Mouse (Mus musculus) G1E (cell line): ENCODE data around the gene Apbb2.

Source experiments
- CTCF ChIP-seq: IDR thresholded peaks from 2 replicates; pipeline ENCODE4 v1.5.1; 2012; ENCODE audit warnings: low read depth, low read length, inconsistent platforms, mixed read lengths
- POLR2AphosphoS5 ChIP-seq: IDR thresholded peaks from 2 replicates; pipeline ENCODE4 v1.6.1; 2012; ENCODE audit warnings: low read depth, low read length, inconsistent platforms; ENCODE audit not compliant: insufficient replicate concordance

DNA sequence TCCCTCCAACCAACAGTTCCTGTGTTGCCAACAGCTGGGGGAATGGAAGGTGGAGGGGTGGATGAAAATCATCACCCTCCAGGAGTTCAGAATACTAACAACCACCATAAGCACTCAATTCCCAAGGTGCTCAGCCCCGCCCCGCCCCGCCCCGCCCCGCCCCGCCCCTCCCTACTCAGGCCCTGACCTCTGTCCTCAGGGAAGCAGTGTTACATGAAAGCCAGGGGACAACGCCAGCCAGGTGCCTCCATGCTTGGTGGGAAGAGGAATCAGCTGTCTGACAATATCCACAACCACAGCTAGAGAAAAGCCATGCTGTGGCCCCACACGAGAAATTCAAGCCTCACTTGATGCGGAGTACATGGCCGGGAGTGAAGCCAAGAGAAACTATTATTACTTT lies 276.7 kb downstream of the Apbb2 start:
- TF ChIP-seq CTCF: no peak
- no peak for TF ChIP-seq POLR2AphosphoS5
